Mouse (Mus musculus): ENCODE results near the gene Kcnh4.
A peak's percentile ranks its signal among the peaks of the same experiment; 100 is the strongest.

The Kcnh4 gene

GRCm38 (mm10) chr11:100709201-100709810 is 50.4 kb downstream of the Kcnh4 start:
- no peak for DNase-seq (ENCODE audit: low spot score)

DNA sequence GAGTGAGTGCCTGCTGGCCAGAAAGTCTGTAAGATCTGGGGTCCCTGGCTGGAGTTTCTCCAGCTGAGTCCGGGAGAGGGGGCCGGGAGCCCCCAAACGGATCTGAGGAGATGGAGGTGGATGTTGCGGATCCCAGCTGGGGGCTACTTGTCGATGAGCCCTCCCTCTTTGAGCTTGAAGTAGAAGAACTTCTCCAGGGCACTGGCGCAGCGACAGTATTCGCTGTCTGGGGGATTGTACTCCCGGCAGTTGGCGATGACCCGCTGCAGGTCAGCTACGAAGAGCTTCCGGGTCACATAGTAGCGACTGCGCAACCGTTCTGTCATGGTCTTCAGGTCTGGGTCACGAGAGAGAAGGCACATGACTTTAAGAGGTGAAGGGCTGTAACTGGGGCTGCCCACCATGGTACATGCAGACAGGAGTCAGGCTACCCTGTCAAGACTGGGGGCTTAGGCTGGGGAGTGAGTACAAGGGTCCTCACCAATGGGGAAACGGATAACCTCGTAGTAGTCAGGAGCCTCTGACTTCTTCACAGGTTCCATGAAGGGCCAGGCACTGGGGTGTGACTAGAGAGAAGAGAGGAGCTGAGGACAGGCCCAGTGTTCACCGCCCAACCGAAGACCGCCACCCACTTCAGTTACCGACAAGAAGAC is 54.5 kb downstream of the Kcnh4 start:
- DNase-seq (ENCODE audit: low spot score), result no peak

DNA sequence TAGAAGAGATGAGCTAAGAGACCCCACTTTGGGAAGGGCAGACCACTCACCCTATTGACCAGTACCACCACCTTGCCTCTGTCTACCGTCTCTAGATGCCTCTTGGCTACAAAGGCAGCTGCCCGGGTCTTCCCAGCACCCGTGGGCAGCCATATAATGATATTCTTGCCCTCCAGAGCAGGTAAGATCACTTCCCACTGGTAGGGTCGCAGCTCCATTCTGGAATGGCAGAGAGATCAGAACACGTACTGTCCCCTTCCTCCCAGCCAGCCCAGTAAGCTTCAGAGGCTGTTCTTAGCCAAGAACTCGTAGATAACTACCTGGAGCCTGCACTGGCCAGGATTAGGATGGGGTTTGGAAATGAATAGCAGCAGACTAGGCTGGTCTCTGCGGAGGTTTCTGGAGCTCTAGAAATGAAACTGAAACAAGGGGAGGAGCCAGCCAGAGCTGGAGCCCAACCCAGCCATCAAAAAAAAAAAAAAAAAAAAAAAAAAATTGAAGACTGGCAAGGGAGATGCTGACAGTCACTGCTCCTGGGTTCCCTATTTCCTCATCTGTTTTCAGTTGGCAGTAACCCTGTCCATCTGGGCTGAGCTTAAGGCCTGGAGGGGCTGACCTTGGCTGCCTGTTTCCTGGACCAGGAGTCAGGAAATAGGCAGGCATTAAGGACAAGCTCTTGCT is 55.8 kb downstream of the Kcnh4 start, which contains the start of gene Dhx58:
Gene Dhx58, minus strand, starts transcription at position 421 of the 681 bp plus-strand sequence.
- DNase-seq (ENCODE audit: low spot score), result no peak

DNA sequence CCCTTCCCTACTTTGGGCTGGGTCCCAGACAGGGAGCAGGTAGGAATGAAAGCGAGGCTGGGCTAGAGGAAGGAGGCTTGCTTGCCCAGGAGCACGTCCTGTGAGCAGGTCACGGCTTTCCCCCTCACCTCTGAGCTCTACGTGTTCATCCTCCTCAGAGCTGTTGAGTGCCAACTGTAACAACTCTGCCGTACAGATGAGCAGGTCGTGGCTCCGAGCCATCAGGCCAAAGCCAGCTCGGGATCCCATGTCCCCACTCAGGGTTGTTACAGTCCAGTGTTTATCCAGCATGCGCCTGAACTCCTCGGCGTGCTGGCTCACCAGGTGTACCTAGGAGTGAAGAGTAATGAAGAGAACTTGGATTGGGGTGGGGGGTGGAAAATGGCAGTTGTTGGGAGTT is 56.4 kb downstream of the Kcnh4 start:
- no peak for DNase-seq (ENCODE audit: low spot score)

GRCm38 (mm10) chr11:100702906-100703305 is 56.8 kb downstream of the Kcnh4 start:
- no peak for DNase-seq (ENCODE audit: low spot score)

- peak; percentile 77 for DNase-seq (ENCODE audit: low spot score)
Measured at GRCm38 (mm10) chr11:100702081-100702851, 57.5 kb downstream of the Kcnh4 start.

DNA sequence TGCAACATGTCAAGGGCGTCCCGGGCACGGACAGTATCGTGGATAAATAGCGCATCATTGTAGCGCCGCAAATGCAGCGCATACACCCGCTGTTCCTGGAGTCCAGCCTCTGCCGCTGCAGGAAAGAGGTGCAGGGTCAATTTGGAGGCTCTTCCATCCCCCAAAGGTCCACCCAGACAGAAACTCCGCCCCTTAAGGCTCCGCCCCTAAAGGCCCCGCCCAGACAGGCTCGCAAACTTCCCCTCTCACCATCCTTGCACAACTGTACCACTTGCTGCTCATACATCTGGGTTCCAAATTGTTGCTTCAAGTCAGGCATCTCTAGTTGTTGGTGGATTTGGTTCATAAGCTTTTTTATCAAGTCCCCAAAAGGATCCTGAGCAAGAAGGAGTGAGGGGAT is 58.4 kb downstream of the Kcnh4 start:
- peak; percentile 57 for DNase-seq (ENCODE audit: low spot score)

DNA sequence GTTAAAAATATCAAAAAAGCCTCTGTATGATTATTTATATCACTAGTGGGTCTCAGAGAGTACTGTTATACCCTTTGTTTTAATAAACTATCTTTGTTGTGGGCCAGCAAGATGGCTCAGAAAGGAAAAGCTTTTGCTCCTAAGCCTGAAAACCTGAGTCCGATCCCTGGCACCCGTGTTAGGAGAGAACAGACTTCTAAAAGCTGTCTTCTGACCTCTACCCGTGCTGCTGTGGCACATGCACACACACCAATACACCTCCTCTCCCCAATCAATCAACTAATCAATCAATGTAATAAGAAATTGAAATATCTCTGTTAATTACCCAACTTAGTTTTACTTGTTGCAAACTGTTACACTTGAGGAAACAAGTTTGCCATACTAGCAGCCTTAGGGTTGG is 59.0 kb downstream of the Kcnh4 start:
- no peak for DNase-seq (ENCODE audit: low spot score)

GRCm38 (mm10) chr11:100697921-100698320 is 61.8 kb downstream of the Kcnh4 start:
- DNase-seq (ENCODE audit: low spot score), result no peak

GRCm38 (mm10) chr11:100694926-100695325 is 64.8 kb downstream of the Kcnh4 start:
- DNase-seq (ENCODE audit: low spot score), result peak; percentile 59

GRCm38 (mm10) chr11:100693154-100693553 is 66.6 kb downstream of the Kcnh4 start:
- DNase-seq (ENCODE audit: low spot score), result no peak

DNA sequence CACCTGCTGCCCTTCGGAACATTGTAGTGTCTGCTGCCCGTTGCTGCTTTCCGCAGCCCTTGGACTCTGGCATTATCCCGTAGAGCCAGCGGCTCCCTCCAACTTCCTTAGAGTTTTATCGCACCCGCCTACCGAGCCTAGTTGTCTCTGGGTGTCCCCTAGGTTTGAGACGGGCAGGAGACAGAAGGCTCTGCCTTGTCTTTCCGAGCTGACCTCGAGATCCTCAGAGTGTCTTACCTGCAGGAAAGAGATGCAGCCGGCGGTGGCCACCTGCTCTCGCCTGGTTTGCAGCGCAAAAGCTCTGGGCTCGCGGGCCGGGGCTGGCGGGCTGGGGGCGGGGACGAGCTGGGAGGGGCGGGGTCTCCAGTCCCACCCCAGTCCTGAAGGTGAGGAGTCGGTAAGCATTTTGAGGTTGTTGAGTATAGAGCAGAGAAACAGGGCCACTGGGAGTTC is 67.6 kb downstream of the Kcnh4 start, which contains the start of gene Zfp385c:
Gene Zfp385c, minus strand, starts transcription at position 292 of the 453 bp plus-strand sequence.
- no peak for DNase-seq (ENCODE audit: low spot score)

GRCm38 (mm10) chr11:100690389-100690788 is 69.4 kb downstream of the Kcnh4 start:
- no peak for DNase-seq (ENCODE audit: low spot score)
